Mouse (Mus musculus) forebrain, embryonic 10.5 days (tissue): ENCODE results near the gene Man1b1. TPM values are rescaled to one million over a fixed set of nuclear protein-coding genes. Genes with fewer than 3 reads are reported as not detected.

Experiments used
- DNase-seq: peaks from one replicate; pipeline ENCODE4 v3.0.0-alpha.2; 2017; ENCODE audit warnings: low spot score; ENCODE audit errors: extremely low spot score
- H3K27ac ChIP-seq: fragments of 300-500 bp; sonication (generic); 2 replicates; pipeline ENCODE4 v1.5.1; 2016; ENCODE audit warnings: mild to moderate bottlenecking
- H3K27me3 ChIP-seq: fragments of 300-500 bp; sonication (generic); 2 replicates; pipeline ENCODE4 v1.6.1; 2016; ENCODE audit warnings: mild to moderate bottlenecking; ENCODE audit not compliant: poor library complexity, severe bottlenecking
- H3K36me3 ChIP-seq: fragments of 300-500 bp; sonication (generic); replicated peaks from 2 replicates; pipeline ENCODE4 v1.6.1; 2016; ENCODE audit warnings: mild to moderate bottlenecking, moderate library complexity
- H3K4me1 ChIP-seq: fragments of 300-500 bp; sonication (generic); 2 replicates; pipeline ENCODE4 v1.6.1; 2016
- H3K4me3 ChIP-seq: fragments of 300-500 bp; sonication (generic); 2 replicates; pipeline ENCODE4 v1.5.1; 2016; ENCODE audit warnings: mild to moderate bottlenecking, moderate library complexity
- H3K9me3 ChIP-seq: fragments of 300-500 bp; sonication (generic); 2 replicates; pipeline ENCODE4 v1.6.1; 2016; ENCODE audit warnings: mild to moderate bottlenecking, moderate library complexity
- WGBS: fragments of 180-500 bp; shearing (Covaris S2); methylation state at CpG from one replicate; pipeline ENCODE4 v1.1.7; 2016; 5-methylcytosine and 5-hydroxymethylcytosine counted together
- polyA plus RNA-seq: library from polyadenylated mRNA; unstranded; fragments of >200 nt; fragmentation: Nextera tagmentation; extraction: Ambion mirVana; gene quantifications from 2 replicates; pipeline ENCODE4 v1.2.1, GENCODE M21; 2016

Gene Man1b1
- polyA plus RNA-seq, 1 experiment from 2014 or later = 53.5 TPM

DNA sequence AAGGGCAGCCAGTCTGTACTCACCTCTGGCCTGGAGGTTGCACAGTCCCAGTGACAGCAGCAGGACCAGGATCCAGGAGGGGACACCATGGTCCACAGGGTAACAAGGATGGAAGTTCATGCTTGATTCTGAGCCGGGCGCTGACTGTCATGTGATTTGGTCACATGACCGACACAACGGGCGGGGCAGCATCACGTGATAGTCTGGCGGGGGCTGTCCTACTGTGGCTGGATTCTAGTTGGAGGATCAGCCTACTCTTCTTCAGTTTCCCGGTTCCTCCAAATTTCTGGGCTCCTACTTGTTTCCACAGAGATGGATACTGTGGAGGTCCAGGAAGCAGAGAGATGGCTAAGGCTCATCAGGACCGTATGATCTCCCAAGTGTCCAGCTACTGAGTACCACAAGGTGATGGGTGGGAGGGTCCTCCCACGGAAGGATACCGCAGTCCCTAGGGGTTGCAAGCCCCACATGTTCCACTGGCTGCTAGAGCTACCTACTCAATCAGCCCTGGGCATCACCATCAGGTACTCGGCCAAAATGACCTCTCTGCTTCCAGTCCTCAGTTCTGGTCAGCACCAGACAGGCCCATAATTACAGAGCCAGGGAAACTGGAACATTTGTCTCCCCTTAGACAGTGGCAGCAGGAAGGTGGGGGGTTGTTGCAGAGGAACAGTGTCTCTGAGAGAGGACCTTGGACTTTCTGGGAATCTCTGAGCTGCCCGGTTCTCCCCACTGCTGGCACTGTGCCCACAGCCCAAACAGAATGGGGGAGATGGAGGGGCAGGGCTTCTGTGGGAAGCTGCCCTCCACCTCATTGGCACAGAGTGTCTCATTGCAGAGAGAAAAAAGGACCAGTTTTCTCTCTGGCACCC is 24.3 kb downstream of the Man1b1 start, which contains the start of gene Dpp7:
TSS of gene Dpp7 (minus strand) at position 152 of the 872 bp plus-strand sequence.
- H3K4me1 ChIP-seq = peaks cover 23% of the 10 kb centered on the region
- peak within 1 kb of the TSS; percentile 58 for H3K4me3 ChIP-seq
- 9% methylated on average over 13 of the region's 13 CpGs for WGBS
- no peaks in the 10 kb centered on the region for H3K9me3 ChIP-seq
- no peaks in the 10 kb centered on the region for H3K27me3 ChIP-seq
- DNase-seq = peak; percentile 89
- H3K36me3 ChIP-seq = peaks cover 24% of the 10 kb centered on the region
- peak within 1 kb of the TSS; percentile 80 for H3K27ac ChIP-seq

DNA sequence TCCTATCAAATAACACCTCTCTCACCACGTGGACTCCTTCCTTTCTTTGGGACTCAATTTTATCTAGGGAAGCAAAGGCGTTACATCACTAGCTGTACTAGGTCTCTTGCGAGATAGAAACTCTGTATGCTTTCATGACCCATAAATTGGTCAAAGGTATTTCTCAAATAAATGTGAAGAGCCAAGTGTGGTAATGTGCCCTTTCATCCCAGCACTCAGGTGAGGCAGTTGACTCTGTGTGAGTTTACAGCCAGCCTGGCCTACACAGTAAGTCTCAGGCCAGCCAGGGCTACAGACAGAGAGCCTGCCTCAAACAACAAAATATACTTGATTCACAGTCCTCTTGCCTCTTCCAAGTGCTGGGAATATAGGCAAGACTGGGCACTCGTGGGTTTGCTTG is 27.7 kb downstream of the Man1b1 start:
- WGBS = 85% methylated on average over 4 of the region's 4 CpGs
- H3K9me3 ChIP-seq = no peaks in the 10 kb centered on the region
- H3K27ac ChIP-seq = no peak overlapping the region
- DNase-seq = no peak
- no peaks in the 10 kb centered on the region for H3K36me3 ChIP-seq
- H3K4me3 ChIP-seq = no peak overlapping the region
- peaks cover 26% of the 10 kb centered on the region for H3K4me1 ChIP-seq
- H3K27me3 ChIP-seq = peaks cover 27% of the 10 kb centered on the region

DNA sequence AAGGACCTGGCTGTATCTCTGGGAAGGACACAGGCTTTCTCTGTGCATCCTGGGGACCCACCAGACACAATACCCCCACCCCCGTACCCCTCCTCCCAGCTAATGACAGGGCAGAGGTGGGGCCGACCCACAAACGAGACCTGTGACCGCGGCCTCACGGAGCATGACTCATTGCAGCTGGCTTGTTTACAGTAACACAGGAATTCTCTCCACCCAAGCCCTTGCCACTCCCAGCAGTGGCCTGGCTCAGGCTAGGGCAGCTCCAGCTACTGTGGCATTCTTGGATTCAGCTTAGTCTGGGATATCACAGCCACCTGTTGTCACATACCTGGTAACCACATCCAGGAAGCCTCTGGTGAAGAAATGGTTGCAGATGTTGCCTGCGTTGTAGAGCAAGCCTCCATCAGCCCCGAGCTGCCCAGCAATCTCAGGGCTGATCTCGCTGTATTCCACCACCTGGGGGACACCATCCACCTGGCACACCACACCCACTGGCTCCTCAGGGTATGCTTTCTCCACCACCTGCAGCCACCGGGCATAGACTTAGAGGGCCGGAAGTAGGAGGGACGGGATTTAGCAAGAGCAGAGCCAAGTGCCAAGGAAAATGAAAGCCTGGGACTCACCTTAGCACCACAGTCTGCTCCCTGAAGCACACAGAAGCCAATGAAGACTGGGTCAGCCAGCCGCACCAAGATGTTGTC is 31.5 kb downstream of the Man1b1 start:
- Histone ChIP-seq H3K27me3 (peaks cover 48% of the 10 kb centered on the region), H3K27ac (no peak overlapping the region), H3K4me1 (peaks cover 14% of the 10 kb centered on the region), H3K9me3 (no peaks in the 10 kb centered on the region), H3K36me3 (no peaks in the 10 kb centered on the region), H3K4me3 (no peak overlapping the region)
- no peak for DNase-seq
- 65% methylated on average over 13 of the region's 13 CpGs for WGBS

DNA sequence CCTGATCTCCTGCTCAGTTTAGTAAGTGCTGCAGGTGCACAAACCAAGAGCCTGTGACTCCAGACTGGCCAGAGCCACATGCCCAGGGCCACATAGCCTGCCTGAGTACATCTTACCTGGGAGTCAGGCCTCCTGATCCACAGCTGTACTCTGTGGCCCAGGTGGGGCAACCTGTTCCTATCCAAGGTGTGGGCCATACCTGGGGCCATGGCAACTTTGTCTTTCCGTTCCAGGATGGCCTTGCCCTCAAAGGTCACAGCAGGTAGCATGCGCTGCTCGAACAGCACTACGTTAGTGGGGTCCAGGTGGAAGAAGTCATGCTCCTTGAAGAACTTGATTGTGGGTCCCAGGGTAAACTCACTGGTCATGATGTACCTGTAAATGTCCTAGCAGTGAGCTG is 32.2 kb downstream of the Man1b1 start:
- Histone ChIP-seq H3K27me3 (peaks cover 52% of the 10 kb centered on the region), H3K36me3 (no peaks in the 10 kb centered on the region), H3K4me3 (peak overlapping the region; percentile 69; the same call in 1 of the 2 replicates), H3K9me3 (no peaks in the 10 kb centered on the region), H3K27ac (no peak overlapping the region), H3K4me1 (peaks cover 14% of the 10 kb centered on the region)
- DNase-seq = no peak
- WGBS = 90% methylated on average over 4 of the region's 4 CpGs

DNA sequence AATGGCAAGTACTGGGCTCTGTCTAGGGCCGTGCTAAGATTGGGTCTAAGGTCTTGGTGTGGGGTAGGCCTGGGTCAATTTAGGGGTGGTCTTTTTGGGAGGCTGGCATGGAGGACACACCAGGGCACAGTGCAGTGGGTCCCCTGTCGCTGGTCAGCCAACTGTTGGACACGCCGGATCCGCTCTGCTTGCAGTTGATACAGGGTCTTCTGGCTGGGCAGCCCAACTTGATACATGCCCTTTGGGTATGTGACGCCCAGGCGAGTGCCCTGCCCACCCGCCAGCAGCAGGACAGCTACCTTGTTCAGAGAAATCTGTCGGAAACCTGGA is 32.6 kb downstream of the Man1b1 start:
- WGBS = 26% methylated on average over 9 of the region's 9 CpGs
- no peak for DNase-seq
- Histone ChIP-seq H3K9me3 (no peaks in the 10 kb centered on the region), H3K4me1 (peaks cover 14% of the 10 kb centered on the region), H3K27me3 (peaks cover 53% of the 10 kb centered on the region), H3K36me3 (no peaks in the 10 kb centered on the region), H3K27ac (no peak overlapping the region), H3K4me3 (peak overlapping the region; percentile 69)

DNA sequence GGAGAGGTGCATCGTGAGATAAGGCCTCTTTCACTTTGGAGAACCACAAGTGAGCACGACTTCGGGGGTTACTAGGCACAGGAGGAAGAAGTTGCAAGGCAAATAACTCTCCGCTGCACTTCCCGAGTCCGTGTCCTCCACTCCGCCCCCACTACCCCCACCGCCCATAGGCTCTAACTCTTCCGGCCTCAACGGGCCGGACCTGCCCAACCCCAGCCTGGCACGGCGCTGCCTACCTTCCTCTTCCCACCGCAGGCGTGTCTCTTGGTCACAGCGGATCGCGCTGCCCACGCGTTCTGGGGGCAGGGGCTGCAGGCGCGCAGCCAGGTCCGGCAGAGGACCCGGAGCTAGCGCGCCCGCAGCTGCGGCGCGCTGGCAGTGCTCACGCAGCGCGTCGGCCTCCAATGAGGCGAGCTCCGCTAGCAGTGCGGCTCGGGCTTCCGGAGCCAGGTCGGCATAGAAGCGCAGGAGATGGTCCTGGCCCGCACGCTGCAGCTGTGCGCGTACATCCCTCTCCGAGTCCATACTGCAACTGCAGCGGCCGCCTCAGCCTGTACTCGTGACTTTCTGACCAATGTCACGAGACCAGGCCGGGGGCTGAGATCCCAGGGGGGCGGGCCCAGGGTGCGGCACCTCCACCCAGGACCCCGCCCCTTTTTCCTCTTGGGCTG is 33.1 kb downstream of the Man1b1 start, which contains the start of gene Uap1l1:
TSS of gene Uap1l1 (minus strand) at position 592 of the 671 bp plus-strand sequence.
- under 1% methylated on average over 54 of the region's 54 CpGs for WGBS
- Histone ChIP-seq H3K9me3 (no peaks in the 10 kb centered on the region), H3K27me3 (peaks cover 53% of the 10 kb centered on the region), H3K36me3 (no peaks in the 10 kb centered on the region), H3K4me1 (peaks cover 14% of the 10 kb centered on the region), H3K4me3 (peak within 1 kb of the TSS; percentile 69), H3K27ac (peak within 1 kb of the TSS; percentile 75)
- peak; percentile 64 for DNase-seq

GRCm38 (mm10) chr2:25369996-25370395 is 37.9 kb downstream of the Man1b1 start:
- no peak overlapping the region for H3K27ac ChIP-seq
- peaks cover 25% of the 10 kb centered on the region for H3K27me3 ChIP-seq
- DNase-seq = no peak
- 88% methylated on average over 3 of the region's 3 CpGs for WGBS
- no peak overlapping the region for H3K4me3 ChIP-seq
- peaks cover 9% of the 10 kb centered on the region for H3K36me3 ChIP-seq
- H3K4me1 ChIP-seq = peaks cover 43% of the 10 kb centered on the region
- no peaks in the 10 kb centered on the region for H3K9me3 ChIP-seq

DNA sequence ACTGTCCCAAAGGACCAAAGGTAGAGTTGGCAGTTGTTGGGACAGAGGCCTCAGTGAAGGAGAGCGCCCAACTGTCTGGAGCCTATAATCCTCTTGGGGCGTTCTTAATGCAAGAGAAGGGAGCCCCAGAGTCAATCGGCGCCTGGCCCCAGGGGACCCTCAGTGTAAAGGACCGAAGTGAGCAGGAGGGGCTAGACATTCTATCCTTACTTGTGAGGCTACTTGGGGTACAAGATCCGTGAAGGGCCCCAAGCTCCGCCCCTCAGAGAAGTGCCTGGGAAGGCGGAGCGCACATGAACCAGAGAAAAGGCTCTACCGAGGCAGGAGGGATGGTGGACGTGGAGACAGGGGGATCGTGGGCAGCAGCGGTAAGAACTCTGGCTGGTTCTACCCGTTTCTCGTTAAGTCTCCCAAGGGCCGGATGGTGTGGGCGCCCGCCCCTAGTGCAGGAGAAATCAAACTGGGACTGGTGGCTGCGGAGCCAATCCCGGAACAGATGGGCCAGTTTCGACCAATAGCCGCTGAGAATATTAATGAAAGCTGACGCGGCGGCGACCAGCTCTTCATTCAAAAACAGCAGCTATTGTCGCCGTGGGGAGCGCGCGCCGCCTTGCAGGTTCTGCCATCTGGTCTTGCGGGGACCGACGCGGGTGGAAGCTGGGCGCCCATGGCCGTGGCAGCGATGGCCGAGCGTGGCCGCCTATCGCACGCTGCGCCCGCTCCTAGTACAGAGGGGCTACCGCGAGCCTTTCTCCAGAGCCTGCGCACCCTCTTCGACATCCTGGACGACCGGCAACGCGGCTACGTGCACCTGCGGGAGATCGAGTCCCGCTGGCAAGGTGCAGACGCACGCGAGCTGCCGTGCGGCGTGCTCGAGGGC is 39.9 kb downstream of the Man1b1 start, which contains the start of gene Sapcd2:
TSS of gene Sapcd2 (plus strand) at position 558 of the 880 bp plus-strand sequence.
- Histone ChIP-seq H3K36me3 (peaks cover 29% of the 10 kb centered on the region), H3K4me3 (peak within 1 kb of the TSS; percentile 97), H3K27ac (peak within 1 kb of the TSS; percentile 95), H3K4me1 (peaks cover 40% of the 10 kb centered on the region), H3K27me3 (peaks cover 6% of the 10 kb centered on the region), H3K9me3 (no peaks in the 10 kb centered on the region)
- under 1% methylated on average over 65 of the region's 65 CpGs for WGBS
- DNase-seq = peak; percentile 93

- H3K4me3 ChIP-seq = peak overlapping the region; percentile 97
- H3K9me3 ChIP-seq = no peaks in the 10 kb centered on the region
- WGBS = 2% methylated on average over 42 of the region's 42 CpGs
- DNase-seq = peak; percentile 48
- H3K27me3 ChIP-seq = peaks cover 5% of the 10 kb centered on the region
- H3K36me3 ChIP-seq = peaks cover 38% of the 10 kb centered on the region
- peaks cover 40% of the 10 kb centered on the region for H3K4me1 ChIP-seq
- H3K27ac ChIP-seq = peak overlapping the region; percentile 95
Observed at GRCm38 (mm10) chr2:25372644-25373391, 40.7 kb downstream of the Man1b1 start.

DNA sequence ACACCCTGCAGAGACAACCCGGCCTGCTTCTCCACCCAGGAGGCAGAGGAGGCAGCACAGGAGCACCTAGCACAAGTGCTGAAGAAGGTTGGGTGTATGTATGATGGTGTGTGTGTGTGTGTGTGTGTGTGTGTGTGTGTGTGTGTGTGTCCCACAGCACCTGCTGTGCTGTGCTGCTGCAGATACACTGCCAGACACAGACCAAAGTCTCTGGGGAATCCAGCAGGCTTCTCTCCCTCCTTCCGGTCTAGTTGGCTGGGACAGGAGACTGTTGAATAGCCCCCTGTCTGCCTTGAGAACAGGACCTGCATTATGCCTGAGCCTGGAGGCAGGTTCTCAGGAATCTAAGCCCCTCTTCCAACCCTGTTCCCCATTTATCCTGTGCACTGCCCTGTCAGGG is 41.3 kb downstream of the Man1b1 start:
- Histone ChIP-seq H3K27ac (peak overlapping the region; percentile 95; the same call in 1 of the 2 replicates), H3K36me3 (peaks cover 44% of the 10 kb centered on the region), H3K27me3 (peaks cover 5% of the 10 kb centered on the region), H3K9me3 (no peaks in the 10 kb centered on the region), H3K4me3 (peak overlapping the region; percentile 97), H3K4me1 (peaks cover 40% of the 10 kb centered on the region)
- no peak for DNase-seq
- whole genome bisulfite sequencing = 34% methylated on average over 2 of the region's 2 CpGs

DNA sequence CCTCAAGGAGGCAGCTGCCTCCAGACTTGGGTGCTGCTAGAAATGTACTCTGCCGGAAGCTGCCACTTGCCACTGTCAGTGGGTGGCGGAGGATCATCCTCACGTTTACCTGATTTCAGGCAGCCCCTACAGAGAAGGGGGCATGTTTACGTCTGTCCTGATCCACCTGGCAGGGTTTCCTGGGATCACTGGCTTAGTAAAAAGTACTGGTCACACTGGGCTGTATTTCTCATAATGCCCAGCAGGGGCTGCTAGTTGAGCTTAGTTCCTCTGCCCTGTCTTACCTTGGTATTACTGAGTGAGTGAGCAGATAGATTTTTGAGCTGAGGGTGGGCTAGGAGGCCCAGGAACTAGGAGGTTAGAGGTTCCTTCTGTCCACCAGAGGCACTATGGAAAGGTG is 44.5 kb downstream of the Man1b1 start:
- DNase-seq = no peak
- no peak overlapping the region for H3K27ac ChIP-seq
- no peak overlapping the region for H3K4me3 ChIP-seq
- peaks cover 34% of the 10 kb centered on the region for H3K4me1 ChIP-seq
- no peaks in the 10 kb centered on the region for H3K9me3 ChIP-seq
- peaks cover 50% of the 10 kb centered on the region for H3K36me3 ChIP-seq
- 60% methylated on average over 4 of the region's 4 CpGs for WGBS
- no peaks in the 10 kb centered on the region for H3K27me3 ChIP-seq
